Mouse (Mus musculus): ENCODE measurements around the gene Nrp1. TPM values are rescaled to one million over a fixed set of nuclear protein-coding genes. Genes with fewer than 3 reads are reported as not detected.

The Nrp1 gene
- 54.4 and 55.9 TPM in 2 replicates for polyA plus RNA-seq (2015; fragmentation: Nextera tagmentation; extraction: Ambion mirVana)

- WGBS, result 0% methylated on average over 21 of the region's 21 CpGs
- Histone ChIP-seq H3K4me2 (peak within 1 kb of the TSS; percentile 100), H3K9ac (peak within 1 kb of the TSS; percentile 83), H3K36me3 (ENCODE audit: poor library complexity, severe bottlenecking) (no peaks in the 10 kb centered on the region), H3K9me3 (replicated peaks) (no peaks in the 10 kb centered on the region), H3K4me3 (peak within 1 kb of the TSS; percentile 72), H3K27ac (peak within 1 kb of the TSS; percentile 95), H3K4me1 (peaks cover 54% of the 10 kb centered on the region), H3K27me3 (peaks cover 14% of the 10 kb centered on the region)
- ATAC-seq, result peak; percentile 16
Measured at GRCm38 (mm10) chr8:128358406-128358755, at the start of gene Nrp1. TSS of gene Nrp1 (plus strand) at chr8:128358604.

DNA sequence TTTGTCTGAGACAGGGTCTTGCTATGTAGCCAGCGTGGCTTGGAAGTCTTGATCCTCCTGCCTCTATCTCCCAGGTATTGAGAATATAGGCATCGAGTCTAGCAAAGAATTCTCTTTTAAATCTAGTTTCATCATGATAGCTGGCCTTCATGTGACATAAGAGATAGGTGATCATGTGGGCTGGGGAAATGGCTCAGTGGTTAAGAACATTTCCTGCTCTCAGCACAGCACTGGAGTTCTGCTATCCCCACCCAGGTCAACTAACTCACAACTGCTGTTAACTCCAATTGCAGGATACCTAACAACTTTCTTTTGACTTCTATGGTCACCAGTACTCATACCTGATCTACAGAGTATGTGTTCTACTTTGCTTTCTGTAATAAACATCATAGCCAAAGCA is 37.6 kb upstream of the Nrp1 start:
- no peak overlapping the region for H3K9ac ChIP-seq
- H3K9me3 ChIP-seq (replicated peaks), result no peaks in the 10 kb centered on the region
- no peaks in the 10 kb centered on the region for H3K36me3 ChIP-seq (ENCODE audit: poor library complexity, severe bottlenecking)
- H3K4me2 ChIP-seq, result no peak overlapping the region
- H3K27ac ChIP-seq, result no peak overlapping the region
- 93% methylated on average over 2 of the region's 2 CpGs for WGBS
- no peak overlapping the region for H3K4me3 ChIP-seq
- no peaks in the 10 kb centered on the region for H3K27me3 ChIP-seq
- ATAC-seq, result no peak
- no peaks in the 10 kb centered on the region for H3K4me1 ChIP-seq

- H3K9ac ChIP-seq, result no peak overlapping the region
- ATAC-seq, result no peak
- 94% methylated on average over 1 of the region's 1 CpGs for WGBS
- no peaks in the 10 kb centered on the region for H3K36me3 ChIP-seq (ENCODE audit: poor library complexity, severe bottlenecking)
- H3K4me1 ChIP-seq, result no peaks in the 10 kb centered on the region
- no peak overlapping the region for H3K4me2 ChIP-seq
- H3K27ac ChIP-seq, result no peak overlapping the region
- no peaks in the 10 kb centered on the region for H3K27me3 ChIP-seq
- H3K4me3 ChIP-seq, result no peak overlapping the region
- H3K9me3 ChIP-seq (replicated peaks), result no peaks in the 10 kb centered on the region
Measured at GRCm38 (mm10) chr8:128327281-128327680, 31.1 kb upstream of the Nrp1 start.

GRCm38 (mm10) chr8:128327922-128328321 is 30.5 kb upstream of the Nrp1 start:
- Histone ChIP-seq H3K36me3 (ENCODE audit: poor library complexity, severe bottlenecking) (no peaks in the 10 kb centered on the region), H3K4me3 (no peak overlapping the region), H3K9me3 (replicated peaks) (no peaks in the 10 kb centered on the region), H3K4me2 (no peak overlapping the region), H3K27ac (no peak overlapping the region), H3K9ac (no peak overlapping the region), H3K27me3 (no peaks in the 10 kb centered on the region), H3K4me1 (no peaks in the 10 kb centered on the region)
- no peak for ATAC-seq
- WGBS, result 21% methylated on average over 2 of the region's 2 CpGs

- Histone ChIP-seq H3K9me3 (replicated peaks) (no peaks in the 10 kb centered on the region), H3K4me3 (no peak overlapping the region), H3K36me3 (ENCODE audit: poor library complexity, severe bottlenecking) (no peaks in the 10 kb centered on the region), H3K9ac (no peak overlapping the region), H3K27ac (no peak overlapping the region), H3K4me2 (no peak overlapping the region), H3K27me3 (no peaks in the 10 kb centered on the region), H3K4me1 (no peaks in the 10 kb centered on the region)
- no peak for ATAC-seq
- 90% methylated on average over 3 of the region's 3 CpGs for WGBS
Measured at GRCm38 (mm10) chr8:128329502-128329901, 28.9 kb upstream of the Nrp1 start.

DNA sequence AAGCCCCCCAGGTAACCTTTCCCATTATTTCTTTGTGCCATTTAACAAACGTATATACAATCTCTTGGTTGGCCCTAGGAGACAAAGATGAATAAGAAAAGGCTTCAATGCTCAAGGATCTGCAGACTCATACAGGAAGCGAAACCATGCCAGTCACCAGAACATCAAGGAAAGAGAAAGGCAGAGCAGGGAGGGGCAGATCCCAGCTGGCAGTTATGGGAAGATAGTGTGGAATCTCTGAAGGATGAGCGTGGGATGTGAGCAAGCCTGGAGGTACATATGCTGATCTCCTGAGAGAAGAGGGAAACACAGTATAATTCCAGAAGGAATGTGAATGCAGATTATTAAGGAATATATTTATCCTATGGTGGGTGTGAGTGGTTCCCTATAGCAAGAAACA is 22.4 kb upstream of the Nrp1 start:
- Histone ChIP-seq H3K9me3 (replicated peaks) (no peaks in the 10 kb centered on the region), H3K4me2 (no peak overlapping the region), H3K4me1 (0 out of 2 replicates have a peak, but pooled peaks cover 5% of the 10 kb centered on the region), H3K4me3 (no peak overlapping the region), H3K9ac (no peak overlapping the region), H3K27ac (no peak overlapping the region), H3K36me3 (ENCODE audit: poor library complexity, severe bottlenecking) (no peaks in the 10 kb centered on the region), H3K27me3 (no peaks in the 10 kb centered on the region)
- WGBS, result 87% methylated on average over 3 of the region's 3 CpGs
- no peak for ATAC-seq

DNA sequence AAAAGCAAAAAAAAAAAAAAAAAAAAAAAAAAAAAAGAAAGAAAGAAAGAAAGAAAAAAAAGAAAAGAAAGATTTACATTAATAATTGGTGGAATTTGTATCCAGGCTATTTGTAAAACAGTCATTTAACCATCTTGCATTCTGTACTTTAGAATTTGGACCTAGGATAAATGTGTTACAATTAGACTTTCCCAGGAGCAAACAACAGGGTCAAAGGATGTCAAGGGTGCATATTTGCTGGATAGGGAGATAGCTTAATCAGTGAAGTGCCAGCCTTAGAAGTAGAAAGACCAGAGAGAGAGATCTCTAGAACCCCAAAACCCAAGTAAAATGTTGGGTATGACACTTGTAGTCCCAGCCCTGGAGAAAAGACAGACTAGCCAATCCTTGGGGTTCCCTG is 19.5 kb upstream of the Nrp1 start:
- no peak overlapping the region for H3K9ac ChIP-seq

GRCm38 (mm10) chr8:128339521-128339920 is 18.9 kb upstream of the Nrp1 start:
- no peak overlapping the region for H3K4me3 ChIP-seq
- H3K4me1 ChIP-seq, result 0 out of 2 replicates have a peak, but pooled peaks cover 5% of the 10 kb centered on the region
- no peak for ATAC-seq
- H3K9me3 ChIP-seq (replicated peaks), result no peaks in the 10 kb centered on the region
- H3K4me2 ChIP-seq, result no peak overlapping the region
- H3K27ac ChIP-seq, result no peak overlapping the region
- no peaks in the 10 kb centered on the region for H3K36me3 ChIP-seq (ENCODE audit: poor library complexity, severe bottlenecking)
- H3K9ac ChIP-seq, result no peak overlapping the region
- no peaks in the 10 kb centered on the region for H3K27me3 ChIP-seq
- 91% methylated on average over 3 of the region's 3 CpGs for WGBS

More for the DNA sequence above, 19.5 kb upstream of the Nrp1 start:
- H3K4me1 ChIP-seq, result 0 out of 2 replicates have a peak, but pooled peaks cover 5% of the 10 kb centered on the region
- no peak overlapping the region for H3K4me3 ChIP-seq
- H3K27ac ChIP-seq, result no peak overlapping the region
- H3K4me2 ChIP-seq, result no peak overlapping the region
- H3K27me3 ChIP-seq, result no peaks in the 10 kb centered on the region
- no peaks in the 10 kb centered on the region for H3K9me3 ChIP-seq (replicated peaks)
- ATAC-seq, result no peak
- H3K36me3 ChIP-seq (ENCODE audit: poor library complexity, severe bottlenecking), result no peaks in the 10 kb centered on the region

- Histone ChIP-seq H3K36me3 (ENCODE audit: poor library complexity, severe bottlenecking) (no peaks in the 10 kb centered on the region), H3K4me2 (no peak overlapping the region), H3K9me3 (replicated peaks) (no peaks in the 10 kb centered on the region), H3K4me3 (no peak overlapping the region), H3K4me1 (no peaks in the 10 kb centered on the region), H3K27ac (no peak overlapping the region), H3K27me3 (no peaks in the 10 kb centered on the region; the same call in 1 of the 2 replicates), H3K9ac (no peak overlapping the region)
- ATAC-seq, result no peak
Measured at GRCm38 (mm10) chr8:128350405-128350804, 8.0 kb upstream of the Nrp1 start.

DNA sequence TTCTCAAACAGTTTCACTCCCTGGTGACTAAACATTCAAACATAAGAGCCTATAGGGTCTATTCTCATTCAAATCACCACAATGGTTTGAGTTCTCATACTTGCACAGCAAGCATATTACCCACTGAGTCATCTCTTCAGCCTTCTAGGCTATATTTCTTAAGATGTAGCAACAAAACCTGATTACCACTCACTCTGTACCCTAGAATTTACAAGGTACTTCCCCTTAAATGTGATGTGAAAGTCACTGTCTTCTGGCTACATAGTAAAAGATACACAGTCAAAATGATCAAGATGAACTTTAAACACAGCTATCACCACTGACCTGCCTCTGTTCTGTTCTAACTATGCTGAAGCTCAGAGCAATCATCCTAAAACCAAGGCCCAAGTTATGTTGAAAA is 7.2 kb upstream of the Nrp1 start:
- peaks cover 7% of the 10 kb centered on the region for H3K27me3 ChIP-seq
- no peak for ATAC-seq
- no peak overlapping the region for H3K9ac ChIP-seq
- H3K4me3 ChIP-seq, result no peak overlapping the region
- H3K27ac ChIP-seq, result no peak overlapping the region
- H3K9me3 ChIP-seq (replicated peaks), result no peaks in the 10 kb centered on the region
- no peaks in the 10 kb centered on the region for H3K4me1 ChIP-seq
- H3K36me3 ChIP-seq (ENCODE audit: poor library complexity, severe bottlenecking), result no peaks in the 10 kb centered on the region
- H3K4me2 ChIP-seq, result no peak overlapping the region

DNA sequence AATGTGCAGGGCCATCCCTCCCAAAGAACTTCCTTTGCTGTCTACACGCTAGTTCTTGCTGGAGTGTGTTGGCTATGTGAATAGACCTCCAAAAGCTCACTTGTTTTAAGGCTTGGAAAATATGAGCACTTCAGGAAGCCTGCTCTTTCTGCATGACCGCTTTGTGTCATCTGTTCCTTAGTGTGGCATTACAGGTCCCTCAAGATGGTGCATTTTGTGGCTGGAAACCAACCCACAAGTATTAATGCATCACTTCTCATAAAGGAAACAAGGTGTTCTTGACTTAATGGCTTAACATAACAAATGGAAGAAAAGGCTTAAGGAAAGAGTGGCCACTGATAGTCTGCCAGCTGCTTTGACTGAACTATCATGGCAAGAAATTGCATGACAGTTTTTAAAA is 5.6 kb upstream of the Nrp1 start:
- Histone ChIP-seq H3K36me3 (ENCODE audit: poor library complexity, severe bottlenecking) (no peaks in the 10 kb centered on the region), H3K4me3 (no peak overlapping the region), H3K27ac (no peak overlapping the region), H3K4me2 (no peak overlapping the region), H3K27me3 (peaks cover 9% of the 10 kb centered on the region), H3K9ac (no peak overlapping the region), H3K4me1 (peaks cover 13% of the 10 kb centered on the region), H3K9me3 (replicated peaks) (no peaks in the 10 kb centered on the region)
- ATAC-seq, result no peak
- 92% methylated on average over 2 of the region's 2 CpGs for WGBS

DNA sequence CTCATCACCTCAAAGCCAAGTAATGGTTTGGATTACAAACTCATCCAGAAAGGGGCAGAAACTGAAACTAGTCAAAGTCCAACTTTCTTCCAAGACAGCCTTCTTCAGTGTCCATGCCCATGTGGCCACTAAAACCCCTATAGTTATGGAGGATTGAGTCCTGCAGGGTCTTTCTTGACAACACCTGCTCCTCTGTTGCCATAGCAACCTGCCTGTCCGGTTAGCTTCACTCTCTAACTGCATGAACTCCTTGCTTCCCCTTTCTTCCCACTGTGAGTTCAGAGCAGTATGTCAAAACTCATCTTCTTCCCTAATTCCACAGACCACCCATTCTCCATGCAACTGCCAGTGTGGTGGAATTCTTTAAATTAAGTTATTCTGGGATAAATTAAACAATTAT is 4.4 kb upstream of the Nrp1 start:
- no peaks in the 10 kb centered on the region for H3K9me3 ChIP-seq (replicated peaks)
- H3K27me3 ChIP-seq, result peaks cover 9% of the 10 kb centered on the region
- 7% methylated on average over 1 of the region's 1 CpGs for WGBS
- no peak overlapping the region for H3K4me3 ChIP-seq
- H3K4me1 ChIP-seq, result peaks cover 22% of the 10 kb centered on the region
- no peak overlapping the region for H3K9ac ChIP-seq
- H3K36me3 ChIP-seq (ENCODE audit: poor library complexity, severe bottlenecking), result no peaks in the 10 kb centered on the region
- no peak overlapping the region for H3K4me2 ChIP-seq
- ATAC-seq, result no peak
- H3K27ac ChIP-seq, result no peak overlapping the region

DNA sequence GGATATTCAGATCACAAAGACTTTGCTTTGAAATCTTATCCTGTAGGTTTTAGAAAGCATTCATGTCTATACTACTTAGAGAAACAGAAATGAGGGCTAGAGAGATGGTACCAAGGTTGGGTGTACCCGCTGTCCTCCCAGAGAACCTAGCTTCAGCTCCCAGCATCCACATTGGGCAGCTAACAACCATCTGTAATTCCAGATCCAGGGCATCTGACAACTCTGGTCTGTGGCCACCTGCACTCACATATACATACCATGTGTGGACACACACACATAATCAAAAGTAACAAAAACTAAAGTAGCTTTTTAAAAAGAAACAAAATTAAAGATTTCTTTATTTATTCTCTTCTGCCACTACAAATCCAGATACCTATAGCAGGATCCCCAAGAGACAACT is 3.3 kb upstream of the Nrp1 start:
- no peaks in the 10 kb centered on the region for H3K36me3 ChIP-seq (ENCODE audit: poor library complexity, severe bottlenecking)
- H3K27ac ChIP-seq, result no peak overlapping the region
- ATAC-seq, result no peak
- H3K4me2 ChIP-seq, result no peak overlapping the region
- H3K27me3 ChIP-seq, result peaks cover 9% of the 10 kb centered on the region
- WGBS, result 100% methylated on average over 1 of the region's 1 CpGs
- peaks cover 25% of the 10 kb centered on the region for H3K4me1 ChIP-seq
- H3K9me3 ChIP-seq (replicated peaks), result no peaks in the 10 kb centered on the region
- H3K9ac ChIP-seq, result no peak overlapping the region
- H3K4me3 ChIP-seq, result no peak overlapping the region

All from forebrain, embryonic 13.5 days (tissue).